Mouse (Mus musculus): ENCODE data around the gene Lrfn2. TPM values are rescaled to one million over a fixed set of nuclear protein-coding genes. Genes with fewer than 3 reads are reported as not detected.

Lrfn2 gene
- total RNA-seq, 2 experiments from 2014 or later = 32.1 to 44.5 TPM

DNA sequence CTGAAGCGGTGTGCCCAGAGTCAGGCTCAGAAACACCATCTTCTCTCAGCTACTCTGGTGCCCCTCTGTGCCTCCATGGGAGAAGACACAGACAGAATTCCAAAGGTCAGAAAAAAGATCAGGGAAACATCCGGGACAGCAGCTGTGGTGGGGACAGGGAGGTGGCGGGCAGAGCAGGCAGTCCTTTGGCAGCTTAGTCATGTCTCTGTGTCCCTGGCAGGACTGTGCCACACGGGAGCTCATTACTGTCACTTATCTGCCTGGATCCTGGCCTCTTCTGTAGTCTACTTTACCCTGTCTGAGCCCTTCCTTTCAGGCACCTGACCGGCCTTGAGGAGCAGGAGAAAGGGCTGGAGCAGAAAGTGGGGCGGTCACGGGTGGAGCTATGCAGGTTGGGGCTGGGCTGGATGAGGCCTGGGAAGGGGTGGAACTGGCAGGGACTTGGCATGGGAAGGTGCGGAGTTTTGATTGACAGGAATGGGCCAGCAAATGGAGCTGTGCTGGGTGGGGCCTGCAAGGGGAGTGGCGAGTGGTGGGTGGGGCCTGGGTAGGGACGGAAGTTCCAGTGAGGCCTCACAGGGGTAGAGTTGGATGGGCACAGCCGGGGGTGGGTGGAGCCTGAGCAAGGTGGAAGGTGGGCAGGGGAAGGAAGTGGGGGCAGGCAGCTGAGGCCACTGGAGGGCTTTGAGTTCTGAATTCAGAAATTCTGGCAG is 97.5 kb downstream of the Lrfn2 start:
- intact Hi-C loops (cut with DNase I) = no loop called here
- peak; percentile 61 to 65 for DNase-seq (ENCODE audit: low spot score in 2 of 2)

DNA sequence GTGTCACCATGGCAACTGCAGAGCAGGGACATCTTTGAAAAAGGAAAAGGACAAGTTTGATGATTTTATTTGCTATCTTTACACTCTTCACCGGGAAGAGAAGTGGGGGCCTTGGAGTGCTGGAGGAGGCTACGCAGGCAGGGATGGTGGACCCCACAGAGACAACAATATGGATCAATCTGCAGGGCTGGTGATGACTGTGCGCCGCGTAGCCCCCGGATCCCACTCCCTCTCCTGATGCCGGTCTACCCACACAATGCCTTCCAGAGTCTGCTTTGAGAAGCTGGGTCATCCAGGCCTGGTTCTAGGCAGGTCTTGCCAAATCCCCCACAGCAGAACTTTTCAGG is 98.1 kb downstream of the Lrfn2 start:
- intact Hi-C loops (cut with DNase I) = no loop called here
- DNase-seq (ENCODE audit: low spot score in 2 of 2) = peak in 1 of 2 experiments; percentile 53

DNA sequence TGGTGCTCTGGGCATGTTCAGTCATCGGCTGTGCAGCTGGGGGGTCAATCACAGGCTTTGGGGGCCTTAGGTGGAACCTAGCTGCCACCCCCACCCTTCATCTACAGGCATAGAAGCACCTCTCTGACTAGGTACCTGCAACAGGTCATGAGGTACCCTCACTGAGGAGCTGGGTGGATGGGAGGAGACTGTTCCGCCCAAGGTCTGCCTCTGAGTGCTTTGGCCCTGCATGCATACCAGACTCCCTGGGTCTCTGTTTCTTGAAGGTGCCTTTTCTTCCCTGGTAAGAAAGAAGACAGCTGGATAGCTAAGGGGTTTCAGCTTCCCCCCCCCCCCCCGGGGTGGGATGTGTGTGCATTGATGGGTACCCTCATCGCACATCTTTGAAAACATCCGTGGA is 98.7 kb downstream of the Lrfn2 start:
- intact Hi-C loops (cut with DNase I) = no loop called here

DNA sequence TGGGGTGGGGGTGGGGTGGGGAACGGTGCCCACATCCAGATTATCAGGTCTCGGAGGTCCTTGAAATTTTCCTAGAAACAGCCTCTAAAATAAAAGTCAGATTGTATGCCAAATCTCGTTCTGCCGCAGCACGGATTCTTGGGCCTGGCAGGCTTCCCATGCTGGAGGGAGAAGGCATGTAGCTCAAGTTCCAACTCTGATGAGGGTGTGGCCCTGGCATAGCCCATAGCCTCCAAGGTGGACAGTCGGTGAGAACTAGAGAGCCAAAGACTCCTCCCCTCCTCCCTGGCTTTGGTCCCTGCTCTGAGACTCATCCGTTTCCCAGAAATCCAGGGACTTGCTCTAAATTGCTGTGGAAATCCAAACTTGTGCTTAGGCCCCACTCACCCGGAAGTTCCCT is 99.6 kb downstream of the Lrfn2 start:
- intact Hi-C loops (cut with DNase I) = no loop called here
- peak in 1 of 2 experiments; percentile 37 for DNase-seq (ENCODE audit: low spot score in 2 of 2)

More for the DNA sequence above, 98.7 kb downstream of the Lrfn2 start:
- no peak for DNase-seq (ENCODE audit: low spot score in 2 of 2)

DNA sequence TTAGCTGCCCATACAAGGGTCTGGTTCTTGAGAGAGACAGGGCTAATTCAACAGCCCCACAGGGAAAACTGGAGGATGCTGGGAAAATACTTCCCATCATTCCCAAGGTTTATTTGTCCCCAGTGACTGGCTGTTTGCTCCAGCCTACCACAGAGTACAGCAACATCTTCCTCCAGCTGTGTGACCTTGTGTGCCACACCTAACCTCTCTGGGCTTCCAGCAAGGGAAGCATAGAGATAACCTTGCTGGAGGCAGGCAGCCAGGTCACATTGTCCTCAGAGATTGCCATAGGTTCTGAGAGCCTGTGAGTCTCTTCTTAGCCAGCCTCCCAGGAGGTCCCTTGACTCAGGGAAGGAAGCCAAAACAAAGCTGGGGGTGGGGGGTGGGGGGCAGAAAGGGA is 101.1 kb downstream of the Lrfn2 start:
- intact Hi-C loops (cut with DNase I) = no loop called here
- DNase-seq (ENCODE audit: low spot score in 2 of 2) = no peak

DNA sequence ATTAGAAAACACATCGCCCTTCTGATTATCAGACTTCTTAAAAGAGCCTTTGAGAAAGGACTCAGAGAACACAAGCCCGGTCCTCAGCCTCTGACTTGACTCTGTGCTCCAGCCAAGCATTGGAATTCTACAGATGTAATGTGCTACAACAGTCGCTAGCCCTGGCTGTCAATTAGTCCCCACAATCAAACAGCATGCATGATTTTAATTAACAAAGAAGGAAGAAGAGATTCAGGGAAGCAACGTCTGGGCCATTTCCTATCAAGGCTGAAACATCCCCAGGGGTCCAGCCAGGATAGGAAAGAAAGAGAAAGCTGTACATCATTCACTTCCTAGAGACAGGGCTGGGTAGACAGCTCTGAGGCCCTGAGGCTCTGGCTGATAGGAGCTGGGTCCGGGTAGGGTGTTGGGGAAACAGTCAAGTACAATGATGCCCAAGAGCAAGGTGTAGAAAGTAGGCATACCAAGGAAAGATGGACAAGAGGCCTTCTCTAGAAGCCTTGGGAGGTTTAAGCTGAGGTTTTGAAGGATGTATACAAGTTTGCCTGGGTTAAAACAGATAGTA is 101.6 kb downstream of the Lrfn2 start:
- no peak for DNase-seq (ENCODE audit: low spot score in 2 of 2)
- intact Hi-C loops (cut with DNase I) = no loop called here

DNA sequence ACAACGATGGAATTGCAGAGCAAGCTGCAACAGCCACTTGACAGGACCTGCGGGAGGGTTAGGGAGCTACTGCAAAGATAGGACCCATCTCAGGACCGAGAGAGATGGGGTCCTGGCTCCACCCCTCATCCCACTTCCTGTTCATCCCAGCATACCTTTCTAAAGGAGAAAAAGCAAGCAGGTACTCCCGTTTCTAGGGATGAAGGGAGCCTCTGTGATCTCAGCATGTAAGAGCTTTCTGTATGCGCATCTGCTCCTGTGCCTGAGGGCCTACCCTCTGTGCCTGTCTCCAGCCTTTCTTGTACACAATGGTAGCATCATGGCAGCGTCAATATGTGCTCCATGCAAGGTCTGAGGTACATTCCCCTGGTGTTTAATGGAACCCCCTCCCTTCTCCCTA is 102.9 kb downstream of the Lrfn2 start:
- intact Hi-C loops (cut with DNase I) = no loop called here
- DNase-seq (ENCODE audit: low spot score in 2 of 2) = no peak

DNA sequence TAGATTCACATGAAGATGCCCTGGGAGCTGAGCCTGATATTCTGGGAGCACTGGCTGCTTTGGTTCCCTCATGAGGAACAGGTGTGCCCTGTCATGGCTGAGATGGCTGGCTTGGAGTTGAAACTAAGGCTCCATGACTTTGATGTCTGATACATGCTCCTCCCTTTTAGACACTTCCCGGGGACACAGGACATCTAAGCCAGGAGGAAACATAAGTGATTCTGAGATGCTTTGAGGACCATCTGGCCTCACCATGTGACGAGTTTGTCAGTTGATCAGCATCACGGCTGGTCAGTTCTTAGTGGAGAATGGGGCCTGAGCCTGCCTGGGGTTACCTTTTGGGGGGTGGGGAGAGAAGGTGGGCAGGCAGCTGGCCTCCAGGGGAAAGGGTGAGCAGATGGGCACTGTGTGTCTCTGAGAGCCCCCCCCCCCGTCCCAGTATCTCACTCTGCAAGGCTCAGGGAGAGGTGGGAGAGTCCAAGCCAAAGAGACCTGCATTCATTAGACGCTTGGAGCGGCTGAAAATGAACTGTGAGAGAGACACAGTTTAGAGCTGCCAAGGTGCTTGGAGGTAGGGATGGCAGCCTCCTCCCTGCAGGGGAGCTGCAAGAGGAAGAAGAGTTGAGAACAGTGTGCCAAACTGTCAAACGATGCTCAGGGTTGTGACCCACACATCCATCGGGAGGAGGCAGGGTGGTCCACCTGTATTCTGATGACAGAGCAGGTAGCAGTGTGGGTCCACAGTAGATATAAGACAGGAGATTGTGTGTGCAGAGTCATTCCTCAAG is 105.2 kb downstream of the Lrfn2 start:
- intact Hi-C loops (cut with DNase I) = no loop called here
- DNase-seq (ENCODE audit: low spot score in 2 of 2) = no peak

DNA sequence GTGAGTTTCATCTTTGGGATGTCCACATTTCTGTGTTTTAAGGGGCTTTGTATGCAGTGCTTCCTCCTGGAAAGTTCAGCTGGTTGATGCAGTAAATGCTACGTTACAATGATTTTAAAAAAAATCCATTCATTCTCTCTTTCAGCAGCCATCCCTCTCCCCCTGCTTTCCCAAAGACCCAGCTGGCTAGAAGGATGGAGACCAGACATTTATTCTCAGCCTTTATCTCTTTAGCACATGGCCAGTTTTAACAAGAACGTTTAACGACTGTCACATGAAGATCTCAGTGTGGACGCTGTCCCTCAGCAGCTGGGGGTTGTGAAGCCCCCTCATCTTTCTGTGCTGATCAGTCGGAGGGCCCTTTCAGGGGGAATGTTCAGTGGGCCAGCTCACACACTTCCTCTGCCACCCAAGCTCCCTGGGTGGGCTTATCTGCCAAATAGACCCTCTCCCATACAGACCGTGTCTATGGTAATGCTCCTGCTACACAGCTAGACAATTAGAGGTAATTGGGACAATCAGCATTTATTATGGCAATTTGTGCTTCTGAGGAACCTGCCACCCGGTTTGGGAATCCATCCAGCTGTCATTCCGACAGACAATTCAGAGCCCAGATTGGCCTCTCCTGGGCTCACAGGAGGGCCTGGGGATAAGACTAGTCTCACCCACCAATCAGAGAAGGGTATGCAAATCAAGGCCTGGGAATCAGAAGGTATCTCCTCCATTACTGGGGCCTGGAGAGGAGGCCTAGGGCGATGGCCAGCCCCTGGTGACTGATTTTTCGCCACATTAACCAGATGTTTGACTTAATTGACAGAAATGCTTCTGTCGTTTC is 111.8 kb downstream of the Lrfn2 start:
- intact Hi-C loops (cut with DNase I) = no loop called here
- no peak for DNase-seq (ENCODE audit: low spot score in 2 of 2)

DNA sequence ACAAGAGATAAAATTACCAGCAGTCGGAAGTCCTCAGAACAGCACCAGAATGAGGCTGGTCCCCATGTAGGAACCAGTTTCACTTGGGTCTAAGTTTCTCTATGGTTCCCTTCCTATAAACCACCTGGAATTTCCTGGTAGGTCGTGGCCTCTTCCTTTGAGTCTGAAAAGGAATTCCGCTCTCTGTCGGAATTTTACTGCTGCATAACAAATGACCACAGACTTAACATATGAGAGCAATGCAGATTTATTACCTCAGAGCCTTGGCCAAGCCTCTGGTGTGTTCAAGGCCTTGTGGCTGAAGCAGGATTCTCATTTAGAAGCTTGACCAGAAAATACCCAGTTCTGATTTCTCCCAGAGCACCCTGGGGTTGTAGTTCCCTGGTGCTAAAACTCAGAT is 115.7 kb downstream of the Lrfn2 start:
- intact Hi-C loops (cut with DNase I) = no loop called here
- no peak for DNase-seq (ENCODE audit: low spot score in 2 of 2)

DNA sequence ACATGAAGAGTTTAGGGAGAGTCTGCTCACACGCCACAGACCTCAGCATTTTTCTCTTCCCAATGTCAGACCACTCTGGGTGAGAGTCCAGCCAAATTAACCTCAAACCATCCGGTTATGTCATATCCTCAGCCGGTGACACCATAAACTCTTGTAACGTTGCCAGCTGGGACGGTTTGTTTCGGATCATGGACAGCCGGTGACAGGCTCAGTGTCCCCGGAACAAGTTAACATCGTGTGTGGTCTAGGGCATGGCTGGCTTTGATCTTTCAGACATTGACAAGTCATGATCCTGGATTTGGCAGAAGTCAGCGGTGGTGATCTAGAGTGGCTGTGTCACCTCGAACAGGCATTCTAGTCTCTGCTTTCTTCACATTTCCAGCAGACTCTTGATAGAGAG is 119.1 kb downstream of the Lrfn2 start:
- no peak for DNase-seq (ENCODE audit: low spot score in 2 of 2)
- intact Hi-C loops (cut with DNase I) = no loop called here

DNA sequence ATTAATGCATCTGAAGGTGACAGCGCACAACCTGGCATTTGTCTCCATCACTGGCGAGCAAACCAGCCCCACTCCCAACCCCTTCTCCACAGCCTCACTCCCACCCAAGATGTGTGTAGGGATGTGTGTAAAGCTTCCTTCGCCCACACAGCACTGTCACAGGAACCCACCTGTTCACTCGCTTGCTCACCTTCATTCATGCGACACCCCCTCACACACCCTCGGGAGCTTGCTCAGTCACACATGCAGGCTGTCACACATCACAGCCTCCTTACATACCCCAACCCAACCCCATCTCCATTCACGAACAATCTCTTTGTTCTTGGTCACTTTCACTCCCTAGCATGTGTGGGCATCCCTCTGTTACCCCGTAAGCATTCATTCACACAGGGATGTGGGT is 129.0 kb downstream of the Lrfn2 start:
- intact Hi-C loops (cut with DNase I) = no loop called here
- DNase-seq (ENCODE audit: low spot score in 2 of 2) = peak; percentile 25 to 46

DNA sequence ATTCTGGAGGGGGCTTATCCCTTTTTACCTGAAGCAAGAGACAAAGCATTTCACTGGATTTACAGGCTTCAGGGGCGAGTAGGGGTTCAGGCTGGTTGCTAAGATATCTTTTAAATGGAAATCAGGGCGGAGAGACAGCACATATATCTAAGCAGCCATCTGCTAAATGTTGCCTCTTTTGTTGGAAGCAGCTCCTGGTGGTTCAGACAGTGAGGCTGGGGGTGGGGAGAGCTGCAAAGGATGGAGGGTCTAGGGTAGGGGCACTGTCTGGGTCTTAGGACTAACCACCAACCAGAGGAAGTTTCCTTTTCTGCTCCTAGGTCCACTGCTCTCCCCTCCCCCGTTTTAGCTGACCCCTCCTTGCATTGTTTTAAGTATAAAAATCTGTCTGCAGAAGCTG is 131.6 kb downstream of the Lrfn2 start:
- DNase-seq (ENCODE audit: low spot score in 2 of 2) = peak in 1 of 2 experiments; percentile 31
- intact Hi-C loops (cut with DNase I) = no loop called here

DNA sequence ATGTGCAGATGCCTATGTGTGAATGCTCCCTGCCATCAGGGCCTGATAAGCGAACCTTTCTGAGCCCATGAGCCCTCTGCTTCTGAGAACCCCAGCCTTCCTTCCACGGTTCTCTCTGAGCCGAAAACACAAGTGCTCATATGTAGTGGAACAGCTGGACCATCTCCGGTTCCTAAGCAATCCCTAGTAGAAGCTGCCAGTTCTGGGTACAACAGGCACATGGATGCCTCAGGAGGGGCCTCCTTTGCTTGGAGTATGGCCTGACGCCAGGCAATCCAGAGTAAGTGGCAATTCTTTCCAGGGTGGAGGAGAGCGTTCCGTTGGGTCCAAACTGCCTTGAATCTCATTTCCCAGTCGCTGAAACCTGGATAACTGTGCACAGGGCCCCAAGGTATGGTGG is 132.3 kb downstream of the Lrfn2 start:
- DNase-seq (ENCODE audit: low spot score in 2 of 2) = peak; percentile 54 to 59
- intact Hi-C loops (cut with DNase I) = no loop called here

DNA sequence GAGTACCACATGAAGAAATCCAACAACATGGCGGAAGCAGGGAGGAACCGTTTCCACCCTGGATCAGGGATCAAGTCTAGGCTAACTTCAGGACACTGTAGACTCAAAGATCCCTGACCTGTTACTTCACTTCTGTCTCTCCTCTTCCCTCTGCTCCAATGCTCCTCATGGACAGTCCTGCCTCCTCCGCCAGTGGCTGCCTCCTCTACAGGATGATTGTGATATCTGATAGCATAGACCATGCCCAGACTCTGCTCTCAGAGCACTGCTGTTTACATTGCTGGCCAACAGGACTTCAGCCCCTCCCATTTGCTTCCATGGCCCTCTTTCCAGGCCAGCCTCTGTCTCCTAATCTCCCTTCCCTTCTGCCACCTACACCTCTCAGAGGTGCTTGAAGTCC is 132.9 kb downstream of the Lrfn2 start:
- intact Hi-C loops (cut with DNase I) = no loop called here
- no peak for DNase-seq (ENCODE audit: low spot score in 2 of 2)

DNA sequence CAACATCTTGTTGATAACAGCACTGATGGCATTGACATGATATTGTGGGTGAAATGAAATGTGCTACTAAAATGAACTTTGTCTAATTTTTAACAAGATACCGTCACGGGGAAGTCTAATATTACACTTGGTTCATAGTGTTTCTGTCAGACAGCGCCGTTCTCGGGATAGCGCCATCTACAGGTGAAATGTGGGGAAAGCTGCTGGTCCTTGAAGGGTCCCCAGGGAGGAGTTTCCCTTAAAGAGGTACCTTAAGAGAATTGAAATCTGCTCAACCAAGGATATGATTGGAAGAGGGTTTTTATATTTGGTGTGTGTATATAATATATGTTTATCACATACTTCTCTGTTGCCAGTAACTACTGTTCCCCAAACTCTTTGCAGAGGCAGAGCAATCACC is 134.6 kb downstream of the Lrfn2 start:
- no peak for DNase-seq (ENCODE audit: low spot score in 2 of 2)
- intact Hi-C loops (cut with DNase I) = no loop called here

DNA sequence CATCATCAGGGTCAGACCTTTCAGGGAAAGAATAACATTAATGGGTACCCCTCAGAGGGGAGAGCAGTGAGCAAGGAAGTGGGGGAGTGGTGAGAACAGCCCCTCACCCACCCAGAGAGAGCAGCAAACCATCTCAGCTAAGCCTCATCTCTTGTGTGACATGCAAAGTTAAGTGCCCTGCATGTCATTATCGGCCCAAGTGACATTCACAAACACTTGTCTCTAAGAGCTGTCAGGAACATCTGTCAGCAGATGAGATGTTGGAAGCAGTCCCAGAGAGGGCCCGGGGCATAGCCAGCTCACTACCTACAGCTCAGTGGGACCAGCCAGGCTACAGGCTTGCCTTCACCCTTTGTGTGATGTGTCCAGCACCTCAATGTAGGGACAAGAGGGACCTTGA is 146.0 kb downstream of the Lrfn2 start:
- intact Hi-C loops (cut with DNase I) = no loop called here
- no peak for DNase-seq (ENCODE audit: low spot score in 2 of 2)

DNA sequence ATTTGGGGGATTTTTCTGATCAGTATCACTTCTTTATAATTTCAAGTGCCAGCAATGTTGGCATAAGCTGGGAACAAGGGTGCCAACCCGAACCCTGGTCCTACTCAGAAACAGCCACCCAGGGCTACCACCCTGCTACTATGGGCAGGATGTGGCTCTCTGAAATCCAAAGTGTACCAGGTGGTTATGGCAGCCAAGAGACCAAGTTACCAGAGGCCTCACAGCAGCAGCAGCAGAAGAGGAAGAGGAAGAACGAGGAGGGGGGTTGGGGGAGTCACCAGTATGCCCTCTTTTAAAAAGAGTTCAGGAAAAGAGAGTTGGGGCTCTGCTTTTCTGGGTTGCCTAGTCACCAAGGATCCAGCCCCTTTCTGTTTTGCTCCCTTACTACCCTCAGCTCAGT is 147.5 kb downstream of the Lrfn2 start:
- no peak for DNase-seq (ENCODE audit: low spot score in 2 of 2)
- intact Hi-C loops (cut with DNase I) = loop anchor here (5.0 kb wide), 1 partner anchor 147 kb away; the partner anchor contains the start of gene Lrfn2

DNA sequence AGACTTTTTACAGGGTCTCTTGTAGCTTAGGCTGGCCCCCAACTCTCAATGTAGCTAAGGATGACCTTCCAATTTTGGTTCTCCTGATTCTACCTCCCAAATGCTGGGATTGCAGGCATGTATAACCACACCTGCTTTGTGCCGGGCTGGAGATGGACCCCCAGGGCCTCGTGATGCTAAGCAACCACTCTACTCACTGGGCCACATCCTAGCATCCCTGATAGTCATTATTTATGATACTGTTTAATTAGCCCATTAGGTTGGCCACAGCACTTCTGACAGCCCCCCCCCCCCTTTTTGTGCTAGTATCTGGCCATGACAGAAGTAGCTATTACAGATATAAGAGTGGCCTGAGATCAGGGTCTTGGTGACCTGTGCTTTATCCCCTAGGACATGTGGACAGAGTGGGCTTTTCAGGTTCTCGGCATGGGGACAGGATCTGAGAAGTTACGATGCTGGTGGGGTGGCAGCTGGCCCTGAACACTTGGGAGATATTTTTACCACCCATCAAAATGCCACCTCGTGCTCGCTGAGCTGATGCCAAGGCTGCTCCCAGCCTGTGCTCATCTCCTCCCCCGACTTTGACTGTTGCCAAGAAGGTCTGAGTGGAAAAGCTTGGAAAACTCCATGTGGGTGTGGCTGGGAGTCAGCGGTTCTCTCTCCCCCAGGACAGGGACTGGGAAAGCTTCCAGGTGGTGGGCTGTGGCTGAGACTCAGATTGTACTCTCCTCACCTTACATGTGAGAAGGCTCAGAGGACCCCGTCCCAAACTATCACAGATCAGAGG is 151.6 kb downstream of the Lrfn2 start:
- peak; percentile 85 to 87 for DNase-seq (ENCODE audit: low spot score in 2 of 2)
- intact Hi-C loops (cut with DNase I) = loop anchor here (5.0 kb wide), 1 partner anchor 151 kb away; the partner anchor contains the start of gene Lrfn2
